ENCODE assay signal across 7 mouse cellular contexts in the genomic region with DNA sequence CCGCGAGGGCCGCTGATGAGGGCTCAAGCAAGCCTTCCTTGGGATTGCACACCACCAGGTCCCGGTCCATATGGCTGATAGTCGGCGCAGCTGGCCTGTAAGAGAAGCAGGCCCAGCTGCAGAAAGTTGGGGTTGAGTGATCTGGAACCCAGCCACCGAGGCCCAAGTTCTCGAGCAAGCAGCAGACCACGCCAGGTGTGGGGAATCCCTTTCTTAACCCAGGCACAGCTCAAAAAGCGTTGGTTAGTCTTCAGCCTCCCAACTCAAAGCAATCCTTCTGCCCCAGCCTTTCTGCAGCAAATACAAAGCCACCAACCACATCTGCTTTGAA. TPM values are rescaled to one million over a fixed set of nuclear protein-coding genes. Genes with fewer than 3 reads are reported as not detected.
DNase-seq lines count a peak whose midpoint lies in the region; ATAC-seq and TF ChIP-seq lines count a peak whose summit lies in the region.

A gene (minus strand): TSS at position 121 of the 331 bp plus-strand sequence.

- H3K4me2 ChIP-seq in lung, embryonic 16.5 days (ENCODE audit: low read depth, low read length) = peak within 1 kb of the TSS; percentile 98
- peak within 1 kb of the TSS; percentile 87 for H3K4me2 ChIP-seq in heart, postnatal 0 days (ENCODE audit: low read depth, low read length)

- no peak for TF ChIP-seq POLR2A in cortical plate, adult 2 months (IDR thresholded peaks at IDR 0.05; ENCODE audit: extremely low read depth, insufficient read depth, low read length)
- no peak for TF ChIP-seq POLR2A in liver, adult 2 months (IDR thresholded peaks at IDR 0.05; ENCODE audit: extremely low read depth, insufficient read depth, low read length)

- TF ChIP-seq CTCF in cortical plate, adult 2 months (IDR thresholded peaks at IDR 0.05; ENCODE audit: extremely low read depth, insufficient read depth, low read length) = no peak
- TF ChIP-seq CTCF in heart, postnatal 0 days (IDR thresholded peaks at IDR 0.05; ENCODE audit: low read depth) = no peak
- no peak for TF ChIP-seq CTCF in liver, adult 2 months (IDR thresholded peaks at IDR 0.05; ENCODE audit: low read depth, low read length)

- peak within 1 kb of the TSS; percentile 68 for H3K4me3 ChIP-seq in lung, embryonic 16.5 days (ENCODE audit: low read length)
- peak within 1 kb of the TSS; percentile 38 for H3K4me3 ChIP-seq in cortical plate, adult 2 months (ENCODE audit: insufficient read depth, low read length)
- peak within 1 kb of the TSS; percentile 75 for H3K4me3 ChIP-seq in heart, postnatal 0 days (ENCODE audit: low read depth, low read length)
- H3K4me3 ChIP-seq in liver, adult 2 months (ENCODE audit: insufficient read depth, low read depth, low read length) = peak within 1 kb of the TSS; percentile 87

- peak within 1 kb of the TSS; percentile 41; the same call in 1 of the 2 replicates for H3K27ac ChIP-seq in lung, embryonic 16.5 days (ENCODE audit: low read length)
- no peak within 1 kb of the TSS for H3K27ac ChIP-seq in cortical plate, adult 2 months (ENCODE audit: insufficient read depth, low read length)
- H3K27ac ChIP-seq in heart, postnatal 0 days (ENCODE audit: low read depth) = peak within 1 kb of the TSS; percentile 44
- peak within 1 kb of the TSS; percentile 45 for H3K27ac ChIP-seq in liver, adult 2 months (replicated peaks; ENCODE audit: insufficient read depth, low read depth, low read length)

- H3K27me3 ChIP-seq in lung, embryonic 16.5 days (ENCODE audit: control insufficient read depth, insufficient read depth, low read depth, low read length) = no peaks in the 10 kb centered on the region
- no peaks in the 10 kb centered on the region for H3K27me3 ChIP-seq in heart, postnatal 0 days (ENCODE audit: control insufficient read depth, insufficient read depth, low read length)
- H3K27me3 ChIP-seq in liver, adult 2 months (ENCODE audit: control insufficient read depth, insufficient read depth, low read length) = no peaks in the 10 kb centered on the region

- WGBS in lung, embryonic 16.5 days = 17% methylated on average over 10 of the region's 10 CpGs
- WGBS in heart, postnatal 0 days = 20% methylated on average over 10 of the region's 10 CpGs
- 14% methylated on average over 10 of the region's 10 CpGs for WGBS in liver, adult 2 months

- TF ChIP-seq EP300 in heart, postnatal 0 days (IDR thresholded peaks at IDR 0.05; ENCODE audit: low read depth) = no peak

- DNase-seq in lung, postnatal 14 days = no peak
- no peak for DNase-seq in heart, postnatal 0 days (ENCODE audit: low spot score)
- no peak for DNase-seq in liver, adult 2 months (ENCODE audit: extremely low read depth, low read depth, low spot score)
- DNase-seq in spleen, postnatal 36 days (ENCODE audit: low spot score in 2 of 2) = peak; percentile 41 to 47

- H3K36me3 ChIP-seq in lung, embryonic 16.5 days (ENCODE audit: control insufficient read depth, insufficient read depth, low read length) = peaks cover 3% of the 10 kb centered on the region; the same call in 1 of the 2 replicates
- peaks cover 9% of the 10 kb centered on the region for H3K36me3 ChIP-seq in heart, postnatal 0 days (replicated peaks; ENCODE audit: control insufficient read depth, insufficient read depth, low read length)
- H3K36me3 ChIP-seq in liver, adult 2 months (ENCODE audit: control insufficient read depth, insufficient read depth, low read length) = no peaks in the 10 kb centered on the region; the same call in 1 of the 2 replicates

- no peaks in the 10 kb centered on the region for H3K9me3 ChIP-seq in lung, embryonic 16.5 days (ENCODE audit: control insufficient read depth, low read length)
- H3K9me3 ChIP-seq in heart, postnatal 0 days (replicated peaks; ENCODE audit: control insufficient read depth, low read length) = no peaks in the 10 kb centered on the region

- H3K9ac ChIP-seq in lung, embryonic 16.5 days (ENCODE audit: low read length) = peak within 1 kb of the TSS; percentile 76
- H3K9ac ChIP-seq in heart, postnatal 0 days (replicated peaks; ENCODE audit: low read depth, low read length) = peak within 1 kb of the TSS; percentile 71
- H3K9ac ChIP-seq in liver, adult 2 months (ENCODE audit: low read depth, low read length) = peak within 1 kb of the TSS; percentile 94

- peaks cover 15% of the 10 kb centered on the region; the same call in 1 of the 2 replicates for H3K79me2 ChIP-seq in liver, adult 2 months (ENCODE audit: control insufficient read depth, insufficient read depth, low read length)

- no peak for ATAC-seq in lung, embryonic 16.5 days (ENCODE audit: low read depth)
- ATAC-seq in heart, postnatal 0 days (ENCODE audit: insufficient read depth, low read depth) = no peak
- ATAC-seq in megakaryocyte-erythroid progenitor cell, adult 5-6 weeks (replicated peaks; ENCODE audit: low FRiP score, low TSS enrichment, poor library complexity, severe bottlenecking) = no peak

- peaks cover 9% of the 10 kb centered on the region for H3K4me1 ChIP-seq in lung, embryonic 16.5 days (replicated peaks; ENCODE audit: control insufficient read depth, insufficient read depth, low read length)
- H3K4me1 ChIP-seq in cortical plate, adult 2 months (ENCODE audit: control insufficient read depth, insufficient read depth, low read length) = no peaks in the 10 kb centered on the region
- H3K4me1 ChIP-seq in heart, postnatal 0 days (ENCODE audit: control insufficient read depth, insufficient read depth) = peaks cover 7% of the 10 kb centered on the region
- H3K4me1 ChIP-seq in liver, adult 2 months (ENCODE audit: control insufficient read depth, insufficient read depth, low read length) = peaks cover 17% of the 10 kb centered on the region

RNA-seq across cellular contexts. Expression of the gene that starts here (rescaled TPM):
- 22.6 and 24.8 TPM in 2 replicates for polyA plus RNA-seq in lung, embryonic 16.5 days (2015; fragmentation: Nextera tagmentation; extraction: Ambion mirVana)
- polyA plus RNA-seq in cortical plate, adult 2 months (2012; rRNA removed) = 12.3 and 13.9 TPM in 2 replicates
- 9.5 and 17.5 TPM in 2 replicates for total RNA-seq in heart, postnatal 0 days (2014; rRNA removed; ENCODE audit: low replicate concordance)
- polyA plus RNA-seq in heart, postnatal 0 days (2015; fragmentation: Nextera tagmentation; extraction: Ambion mirVana) = 9.5 and 13.0 TPM in 2 replicates
- total RNA-seq in liver, adult 2 months (2014; rRNA removed) = 33.0 and 45.4 TPM in 2 replicates
- 13.9 and 18.9 TPM in 2 replicates for polyA plus RNA-seq in liver, adult 2 months (2012; rRNA removed)
- total RNA-seq in megakaryocyte-erythroid progenitor cell, adult 5-6 weeks (2014; fragmentation: Nextera tagmentation) = 13.5 and 21.9 TPM in 2 replicates
- total RNA-seq in megakaryocyte-erythroid progenitor cell, adult 5-6 weeks (2017) = 2.3 and 4.4 TPM in 2 replicates

Comparison
In these comparisons a context has a peak if more than half of its experiments do, and no peak if none do; other contexts are left out.
1. DNase-seq: peak in spleen, postnatal 36 days (2 of 2); none in lung, postnatal 14 days (single experiment), heart, postnatal 0 days (single experiment) and liver, adult 2 months (single experiment).
2. Peak in every context shown above with its lines, with median percentiles within 50 percentile points of each other: H3K4me3 ChIP-seq and H3K9ac ChIP-seq.